Mouse (Mus musculus): Measurements from ENCODE around the gene Gprc5c. TPM values are rescaled to one million over a fixed set of nuclear protein-coding genes. Genes with fewer than 3 reads are reported as not detected.
"Not testable (repeated sequence)": the region's sequence is repeated elsewhere in the genome, so short reads cannot be mapped to it uniquely, and the experiment has no call there.

The Gprc5c gene
- polyA plus RNA-seq, 1 experiment from 2014 or later, result 2.3 TPM

DNA sequence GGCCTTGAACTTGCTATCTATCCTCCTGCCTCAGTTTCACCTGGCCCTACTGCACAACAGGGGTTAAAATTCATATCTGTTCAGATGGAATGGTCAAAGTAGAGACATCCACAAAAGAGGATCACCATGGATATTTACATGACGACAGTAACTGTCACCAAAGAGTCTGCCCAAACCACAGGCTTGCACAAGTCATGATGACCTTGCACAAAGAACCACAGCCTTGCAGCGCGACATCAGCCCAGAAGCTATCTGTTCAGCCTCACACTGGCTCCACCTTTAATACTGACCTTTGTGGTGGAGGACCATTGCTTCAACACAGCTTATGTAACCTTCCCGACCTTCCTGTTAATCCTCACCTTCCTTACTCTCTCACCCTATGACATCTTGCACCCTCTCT lies 56.6 kb downstream of the Gprc5c start:
- no peak for TF ChIP-seq CTCF (IDR thresholded peaks at IDR 0.05; ENCODE audit: low read depth)
- Histone ChIP-seq H3K4me3 (ENCODE audit: low read depth, low read length) (no peak overlapping the region), H3K9me3 (ENCODE audit: control insufficient read depth) (no peaks in the 10 kb centered on the region), H3K36me3 (ENCODE audit: control insufficient read depth, insufficient read depth) (no peaks in the 10 kb centered on the region), H3K27ac (ENCODE audit: low read depth, low read length) (no peak overlapping the region), H3K4me2 (replicated peaks; ENCODE audit: low read depth) (no peak overlapping the region), H3K27me3 (replicated peaks; ENCODE audit: control insufficient read depth, insufficient read depth, low read length) (no peaks in the 10 kb centered on the region), H3K9ac (ENCODE audit: low read depth, low read length) (no peak overlapping the region), H3K4me1 (replicated peaks; ENCODE audit: control insufficient read depth, insufficient read depth, low read length) (no peaks in the 10 kb centered on the region)
- ATAC-seq, result no peak
- 77% methylated on average over 4 of the region's 4 CpGs for WGBS

DNA sequence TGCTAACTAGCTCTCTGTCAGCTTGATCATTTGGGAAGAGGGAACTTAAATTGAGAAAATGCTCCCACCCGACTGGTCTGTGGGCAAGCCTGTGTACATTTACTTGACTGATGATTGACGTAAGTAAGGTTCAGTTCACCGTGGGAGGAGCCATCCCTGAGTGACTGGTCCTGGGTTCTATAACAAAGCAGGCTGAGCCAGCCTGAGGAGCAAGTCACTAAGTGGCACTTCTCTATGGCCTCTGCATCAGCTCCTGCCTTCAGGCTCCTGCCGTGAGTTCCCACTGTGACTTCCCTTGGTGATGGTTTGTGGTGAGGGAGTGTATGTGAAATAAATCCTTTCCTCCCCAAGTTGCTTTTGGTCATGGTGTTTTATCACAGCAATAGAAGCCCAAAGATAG lies 57.1 kb downstream of the Gprc5c start:
- WGBS, result 53% methylated on average over 4 of the region's 4 CpGs
- H3K36me3 ChIP-seq (ENCODE audit: control insufficient read depth, insufficient read depth), result no peaks in the 10 kb centered on the region

GRCm38 (mm10) chr11:114909538-114909937 lies 58.6 kb downstream of the Gprc5c start:
- not testable (repeated sequence) for ATAC-seq; H3K4me3 ChIP-seq (ENCODE audit: low read depth, low read length); H3K9ac ChIP-seq (ENCODE audit: low read depth, low read length); H3K9me3 ChIP-seq (ENCODE audit: control insufficient read depth); H3K27me3 ChIP-seq (replicated peaks; ENCODE audit: control insufficient read depth, insufficient read depth, low read length); H3K4me2 ChIP-seq (replicated peaks; ENCODE audit: low read depth); H3K4me1 ChIP-seq (replicated peaks; ENCODE audit: control insufficient read depth, insufficient read depth, low read length); H3K27ac ChIP-seq (ENCODE audit: low read depth, low read length); H3K36me3 ChIP-seq (ENCODE audit: control insufficient read depth, insufficient read depth)
- TF ChIP-seq CTCF (IDR thresholded peaks at IDR 0.05; ENCODE audit: low read depth), result peak; percentile 35
- WGBS, result 38% methylated on average over 3 of the region's 3 CpGs

More for the DNA sequence above, 57.1 kb downstream of the Gprc5c start:
- H3K4me1 ChIP-seq (replicated peaks; ENCODE audit: control insufficient read depth, insufficient read depth, low read length), result no peaks in the 10 kb centered on the region
- no peak overlapping the region for H3K27ac ChIP-seq (ENCODE audit: low read depth, low read length)
- TF ChIP-seq CTCF (IDR thresholded peaks at IDR 0.05; ENCODE audit: low read depth), result no peak
- no peak overlapping the region for H3K9ac ChIP-seq (ENCODE audit: low read depth, low read length)
- ATAC-seq, result no peak
- H3K4me2 ChIP-seq (replicated peaks; ENCODE audit: low read depth), result no peak overlapping the region
- H3K4me3 ChIP-seq (ENCODE audit: low read depth, low read length), result no peak overlapping the region
- no peaks in the 10 kb centered on the region for H3K27me3 ChIP-seq (replicated peaks; ENCODE audit: control insufficient read depth, insufficient read depth, low read length)
- H3K9me3 ChIP-seq (ENCODE audit: control insufficient read depth), result no peaks in the 10 kb centered on the region

GRCm38 (mm10) chr11:114912847-114913246 lies 61.9 kb downstream of the Gprc5c start:
- Histone ChIP-seq H3K9me3 (ENCODE audit: control insufficient read depth) (no peaks in the 10 kb centered on the region), H3K4me2 (replicated peaks; ENCODE audit: low read depth) (no peak overlapping the region), H3K27ac (ENCODE audit: low read depth, low read length) (no peak overlapping the region), H3K36me3 (ENCODE audit: control insufficient read depth, insufficient read depth) (no peaks in the 10 kb centered on the region), H3K27me3 (replicated peaks; ENCODE audit: control insufficient read depth, insufficient read depth, low read length) (no peaks in the 10 kb centered on the region), H3K4me1 (replicated peaks; ENCODE audit: control insufficient read depth, insufficient read depth, low read length) (no peaks in the 10 kb centered on the region), H3K4me3 (ENCODE audit: low read depth, low read length) (no peak overlapping the region), H3K9ac (ENCODE audit: low read depth, low read length) (no peak overlapping the region)
- ATAC-seq, result no peak
- TF ChIP-seq CTCF (IDR thresholded peaks at IDR 0.05; ENCODE audit: low read depth), result peak; percentile 89
- 13% methylated on average over 9 of the region's 9 CpGs for whole genome bisulfite sequencing

DNA sequence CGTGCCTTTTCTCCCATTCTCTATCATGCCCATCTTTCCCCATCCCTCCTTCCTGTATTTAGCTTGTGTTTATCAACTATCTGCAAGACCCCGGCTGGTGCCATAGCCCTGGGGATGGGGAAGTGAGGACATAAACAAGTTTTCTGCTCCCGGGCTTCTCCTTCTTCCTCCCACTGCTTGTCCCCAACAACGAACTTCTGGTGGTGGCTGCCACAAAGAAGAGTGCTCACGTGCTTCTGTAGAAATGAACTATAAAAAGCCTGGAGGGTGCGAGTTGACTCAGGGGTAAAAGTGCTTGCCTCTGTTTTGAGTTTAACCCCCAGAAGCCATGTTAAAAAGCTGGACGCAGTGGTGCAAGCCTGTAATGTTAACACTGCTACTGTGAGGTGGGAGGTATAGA lies 64.0 kb downstream of the Gprc5c start:
- Histone ChIP-seq H3K36me3 (ENCODE audit: control insufficient read depth, insufficient read depth) (no peaks in the 10 kb centered on the region), H3K9me3 (ENCODE audit: control insufficient read depth) (no peaks in the 10 kb centered on the region), H3K4me3 (ENCODE audit: low read depth, low read length) (no peak overlapping the region), H3K27ac (ENCODE audit: low read depth, low read length) (no peak overlapping the region), H3K4me1 (replicated peaks; ENCODE audit: control insufficient read depth, insufficient read depth, low read length) (no peaks in the 10 kb centered on the region), H3K27me3 (replicated peaks; ENCODE audit: control insufficient read depth, insufficient read depth, low read length) (no peaks in the 10 kb centered on the region), H3K4me2 (replicated peaks; ENCODE audit: low read depth) (no peak overlapping the region), H3K9ac (ENCODE audit: low read depth, low read length) (no peak overlapping the region)
- 31% methylated on average over 7 of the region's 7 CpGs for WGBS
- no peak for ATAC-seq
- TF ChIP-seq CTCF (IDR thresholded peaks at IDR 0.05; ENCODE audit: low read depth), result no peak

DNA sequence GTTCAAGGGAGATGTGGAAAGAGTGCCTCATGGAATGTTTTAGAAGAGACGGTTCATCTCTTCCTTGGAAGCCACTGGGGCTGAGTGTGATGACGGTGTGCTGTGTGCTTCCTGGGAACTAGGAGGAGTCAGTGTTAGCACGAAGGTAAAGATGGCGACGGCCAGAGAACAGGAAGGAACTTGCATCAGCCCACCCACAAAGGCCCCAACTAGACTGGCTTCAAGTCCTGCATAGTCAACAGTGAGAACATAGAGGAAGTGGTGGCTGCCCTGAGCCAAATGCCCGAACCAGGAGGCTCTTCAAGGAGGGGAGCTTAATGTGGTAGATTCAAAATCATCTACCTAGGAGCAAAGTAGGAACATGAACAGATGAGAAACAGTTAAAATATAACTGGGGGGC lies 66.2 kb downstream of the Gprc5c start:
- H3K27ac ChIP-seq (ENCODE audit: low read depth, low read length), result no peak overlapping the region
- no peak for ATAC-seq
- no peak overlapping the region for H3K9ac ChIP-seq (ENCODE audit: low read depth, low read length)
- WGBS, result 74% methylated on average over 6 of the region's 6 CpGs
- H3K36me3 ChIP-seq (ENCODE audit: control insufficient read depth, insufficient read depth), result no peaks in the 10 kb centered on the region
- no peaks in the 10 kb centered on the region for H3K9me3 ChIP-seq (ENCODE audit: control insufficient read depth)
- no peaks in the 10 kb centered on the region for H3K4me1 ChIP-seq (replicated peaks; ENCODE audit: control insufficient read depth, insufficient read depth, low read length)
- no peak overlapping the region for H3K4me3 ChIP-seq (ENCODE audit: low read depth, low read length)
- H3K4me2 ChIP-seq (replicated peaks; ENCODE audit: low read depth), result no peak overlapping the region
- TF ChIP-seq CTCF (IDR thresholded peaks at IDR 0.05; ENCODE audit: low read depth), result no peak
- no peaks in the 10 kb centered on the region for H3K27me3 ChIP-seq (replicated peaks; ENCODE audit: control insufficient read depth, insufficient read depth, low read length)

Other genes with a start within 250 kb of the Gprc5c start
- 922 and 935 TPM in 2 replicates for gene Rpl38, start 182.6 kb upstream of the Gprc5c start, polyA plus RNA-seq (2015; fragmentation: Nextera tagmentation; extraction: Ambion mirVana)
- gene Ttyh2, start 175.7 kb upstream of the Gprc5c start, polyA plus RNA-seq (2015; fragmentation: Nextera tagmentation; extraction: Ambion mirVana), result 73.4 and 80.0 TPM in 2 replicates
- gene Dnaic2, start 123.7 kb upstream of the Gprc5c start, polyA plus RNA-seq (2015; fragmentation: Nextera tagmentation; extraction: Ambion mirVana), result 0.12 and 0.22 TPM in 2 replicates
- gene Kif19a, start 85.8 kb upstream of the Gprc5c start, polyA plus RNA-seq (2015; fragmentation: Nextera tagmentation; extraction: Ambion mirVana), result 0.21 and 0.67 TPM in 2 replicates
- gene Btbd17, start 55.2 kb upstream of the Gprc5c start, polyA plus RNA-seq (2015; fragmentation: Nextera tagmentation; extraction: Ambion mirVana), result 0.14 and 0.20 TPM in 2 replicates
- not detected in 2 replicates for gene Gpr142, start 52.2 kb upstream of the Gprc5c start, polyA plus RNA-seq (2015; fragmentation: Nextera tagmentation; extraction: Ambion mirVana)
- gene Cd300a, start 38.9 kb downstream of the Gprc5c start, polyA plus RNA-seq (2015; fragmentation: Nextera tagmentation; extraction: Ambion mirVana), result 2.2 and 2.3 TPM in 2 replicates
- 0.07 and 0.14 TPM in 2 replicates for gene Cd300lb, start 83.2 kb downstream of the Gprc5c start, polyA plus RNA-seq (2015; fragmentation: Nextera tagmentation; extraction: Ambion mirVana)
- not detected in 2 replicates for gene Cd300c, start 118.0 kb downstream of the Gprc5c start, polyA plus RNA-seq (2015; fragmentation: Nextera tagmentation; extraction: Ambion mirVana)
- gene Cd300ld, start 138.8 kb downstream of the Gprc5c start, polyA plus RNA-seq (2015; fragmentation: Nextera tagmentation; extraction: Ambion mirVana), result 0.10 TPM in 2 replicates
- gene Cd300c2, start 150.7 kb downstream of the Gprc5c start, polyA plus RNA-seq (2015; fragmentation: Nextera tagmentation; extraction: Ambion mirVana), result 3.2 and 3.6 TPM in 2 replicates
- not detected in 2 replicates for gene Cd300ld2, start 165.0 kb downstream of the Gprc5c start, polyA plus RNA-seq (2015; fragmentation: Nextera tagmentation; extraction: Ambion mirVana)
- gene Cd300ld4, start 175.9 kb downstream of the Gprc5c start, polyA plus RNA-seq (2015; fragmentation: Nextera tagmentation; extraction: Ambion mirVana), result not detected in 2 replicates
- gene Cd300ld5, start 186.6 kb downstream of the Gprc5c start, polyA plus RNA-seq (2015; fragmentation: Nextera tagmentation; extraction: Ambion mirVana), result not detected in 2 replicates
- gene Cd300ld3, start 197.3 kb downstream of the Gprc5c start, polyA plus RNA-seq (2015; fragmentation: Nextera tagmentation; extraction: Ambion mirVana), result not detected in 2 replicates
- gene Cd300e, start 211.0 kb downstream of the Gprc5c start, polyA plus RNA-seq (2015; fragmentation: Nextera tagmentation; extraction: Ambion mirVana), result 0.09 and 0.13 TPM in 2 replicates
- gene Rab37, start 240.3 kb downstream of the Gprc5c start, polyA plus RNA-seq (2015; fragmentation: Nextera tagmentation; extraction: Ambion mirVana), result 3.7 and 3.9 TPM in 2 replicates